Mouse (Mus musculus): Measurements from ENCODE around the gene Zfr. TPM values are rescaled to one million over a fixed set of nuclear protein-coding genes. Genes with fewer than 3 reads are reported as not detected.
A peak's percentile ranks its signal among the peaks of the same experiment; 100 is the strongest.
"Not testable (repeated sequence)": the region's sequence is repeated elsewhere in the genome, so short reads cannot be mapped to it uniquely, and the experiment has no call there.

Gene Zfr
- polyA plus RNA-seq, 1 experiment from 2014 or later = 122 TPM

DNA sequence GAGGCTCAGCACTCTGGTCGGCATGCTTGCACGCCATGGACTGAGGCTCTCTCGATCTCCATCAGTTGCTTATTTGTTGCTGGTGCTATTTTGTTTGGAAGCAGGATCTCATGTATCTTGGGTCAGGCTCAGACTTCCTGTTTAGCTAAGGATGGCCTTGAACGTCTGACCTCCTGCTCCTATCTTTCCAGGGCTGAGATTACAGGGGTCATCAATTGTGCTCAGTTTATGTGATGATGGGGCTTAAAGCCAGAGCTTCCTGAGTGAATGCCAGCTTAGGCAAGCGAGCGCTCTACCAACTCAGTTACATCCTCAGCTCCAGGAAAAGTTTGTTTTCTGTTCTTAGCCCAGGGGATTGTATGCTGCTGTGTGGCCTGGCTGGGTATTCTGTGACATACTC is 3.1 kb upstream of the Zfr start:
- 45% methylated on average over 6 of the region's 6 CpGs for WGBS
- Histone ChIP-seq H3K9me3 (no peaks in the 10 kb centered on the region), H3K27me3 (ENCODE audit: insufficient read depth, poor library complexity, severe bottlenecking) (no peaks in the 10 kb centered on the region), H3K27ac (no peak overlapping the region), H3K36me3 (no peaks in the 10 kb centered on the region), H3K4me1 (peaks cover 36% of the 10 kb centered on the region), H3K4me3 (no peak overlapping the region)
- DNase-seq (ENCODE audit: low spot score) = no peak

DNA sequence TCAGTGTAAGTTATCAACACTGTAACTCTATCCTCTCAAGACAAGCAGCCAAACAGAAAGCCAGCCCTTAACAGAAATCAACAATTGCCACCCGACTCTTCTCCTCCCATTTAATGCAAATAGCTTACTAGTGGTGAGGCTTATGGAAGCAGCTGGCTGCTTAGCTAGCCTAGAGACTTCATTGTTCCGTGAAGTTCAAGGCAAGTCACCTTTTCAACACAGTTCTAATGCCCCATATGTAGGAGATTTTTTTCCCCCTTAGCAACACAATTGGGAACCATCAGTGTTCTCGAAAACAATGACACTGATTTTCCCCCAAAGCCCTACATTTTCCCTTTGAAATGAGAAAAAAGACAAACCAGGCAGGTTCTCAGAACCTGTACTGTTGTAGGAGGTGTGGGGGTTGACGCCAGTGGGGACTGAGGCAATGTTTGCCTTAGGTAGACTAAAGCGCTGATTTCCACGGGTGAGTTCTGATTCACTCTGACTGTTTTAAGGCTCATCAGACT is 1.9 kb upstream of the Zfr start:
- no peak for DNase-seq (ENCODE audit: low spot score)
- H3K4me1 ChIP-seq = peaks cover 32% of the 10 kb centered on the region
- no peaks in the 10 kb centered on the region for H3K36me3 ChIP-seq
- H3K27ac ChIP-seq = 0 out of 2 replicates have a peak overlapping the region, but pooled peaks have one; percentile 100
- no peaks in the 10 kb centered on the region for H3K9me3 ChIP-seq
- 23% methylated on average over 6 of the region's 6 CpGs for WGBS
- H3K4me3 ChIP-seq = no peak overlapping the region
- no peaks in the 10 kb centered on the region for H3K27me3 ChIP-seq (ENCODE audit: insufficient read depth, poor library complexity, severe bottlenecking)

GRCm38 (mm10) chr15:12118093-12118431 is 431 bp downstream of the Zfr start:
- H3K4me1 ChIP-seq = peaks cover 24% of the 10 kb centered on the region
- DNase-seq (ENCODE audit: low spot score) = peak; percentile 84

GRCm38 (mm10) chr15:12118432-12119128 is 949 bp downstream of the Zfr start:
- H3K27me3 ChIP-seq (ENCODE audit: insufficient read depth, poor library complexity, severe bottlenecking) = no peaks in the 10 kb centered on the region
- H3K4me1 ChIP-seq = peaks cover 24% of the 10 kb centered on the region
- no peaks in the 10 kb centered on the region for H3K9me3 ChIP-seq
- peak overlapping the region; percentile 99 for H3K4me3 ChIP-seq
- under 1% methylated on average over 51 of the region's 61 CpGs for WGBS
- H3K36me3 ChIP-seq = peaks cover 7% of the 10 kb centered on the region
- DNase-seq (ENCODE audit: low spot score) = peak; percentile 85
- peak overlapping the region; percentile 100 for H3K27ac ChIP-seq

More at GRCm38 (mm10) chr15:12118093-12118431, 431 bp downstream of the Zfr start:
- WGBS = under 1% methylated on average over 33 of the region's 43 CpGs
- H3K27ac ChIP-seq = peak overlapping the region; percentile 100
- H3K9me3 ChIP-seq = no peaks in the 10 kb centered on the region
- peak overlapping the region; percentile 99 for H3K4me3 ChIP-seq
- H3K36me3 ChIP-seq = peaks cover 7% of the 10 kb centered on the region
- H3K27me3 ChIP-seq (ENCODE audit: insufficient read depth, poor library complexity, severe bottlenecking) = no peaks in the 10 kb centered on the region

- WGBS = 10% methylated on average over 7 of the region's 7 CpGs
- Histone ChIP-seq H3K27me3 (ENCODE audit: insufficient read depth, poor library complexity, severe bottlenecking) (no peaks in the 10 kb centered on the region), H3K4me1 (peaks cover 21% of the 10 kb centered on the region), H3K27ac (peak overlapping the region; percentile 100), H3K36me3 (peaks cover 7% of the 10 kb centered on the region), H3K9me3 (no peaks in the 10 kb centered on the region), H3K4me3 (peak overlapping the region; percentile 99)
- DNase-seq (ENCODE audit: low spot score) = no peak
These were observed 1.5 kb downstream of the Zfr start for GRCm38 (mm10) chr15:12119129-12119466.

- Histone ChIP-seq H3K27ac (no peak overlapping the region), H3K27me3 (ENCODE audit: insufficient read depth, poor library complexity, severe bottlenecking) (no peaks in the 10 kb centered on the region), H3K36me3 (peaks cover 32% of the 10 kb centered on the region), H3K4me1 (no peaks in the 10 kb centered on the region), H3K4me3 (no peak overlapping the region), H3K9me3 (no peaks in the 10 kb centered on the region)
- no peak for DNase-seq (ENCODE audit: low spot score)
- whole genome bisulfite sequencing = 85% methylated on average over 1 of the region's 1 CpGs
These were observed 7.3 kb downstream of the Zfr start for GRCm38 (mm10) chr15:12124913-12125312.

- H3K36me3 ChIP-seq = peaks cover 19% of the 10 kb centered on the region; the same call in 1 of the 2 replicates
- H3K4me1 ChIP-seq = peaks cover 14% of the 10 kb centered on the region
- H3K27me3 ChIP-seq (ENCODE audit: insufficient read depth, poor library complexity, severe bottlenecking); DNase-seq (ENCODE audit: low spot score); H3K27ac ChIP-seq; H3K4me3 ChIP-seq; H3K9me3 ChIP-seq: not testable (repeated sequence)
- WGBS = 83% methylated on average over 3 of the region's 3 CpGs
These were observed 13.2 kb downstream of the Zfr start for GRCm38 (mm10) chr15:12130871-12131270.

DNA sequence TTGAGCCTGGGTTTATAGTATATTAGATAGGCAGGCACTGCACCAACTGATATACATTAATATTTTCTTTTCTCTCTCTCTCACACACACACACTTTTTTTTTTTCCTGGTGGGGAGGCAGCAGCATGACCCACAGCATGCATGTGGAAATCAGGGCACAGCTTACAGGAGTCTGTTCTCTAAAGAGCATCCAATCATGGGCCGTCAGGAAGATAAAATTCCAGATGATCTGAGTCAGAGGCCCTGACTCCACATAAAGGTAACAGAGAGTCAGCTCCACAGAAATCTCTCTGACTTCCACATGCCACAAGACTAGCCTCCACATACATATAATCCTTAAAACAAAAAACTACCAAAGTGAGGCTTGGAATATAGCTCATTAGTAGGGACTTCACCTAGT is 16.9 kb downstream of the Zfr start:
- no peak overlapping the region for H3K27ac ChIP-seq
- H3K4me1 ChIP-seq = peaks cover 14% of the 10 kb centered on the region
- DNase-seq (ENCODE audit: low spot score) = no peak
- H3K4me3 ChIP-seq = no peak overlapping the region
- no peaks in the 10 kb centered on the region for H3K27me3 ChIP-seq (ENCODE audit: insufficient read depth, poor library complexity, severe bottlenecking)
- H3K9me3 ChIP-seq = no peaks in the 10 kb centered on the region
- 14% methylated on average over 1 of the region's 1 CpGs for WGBS
- peaks cover 29% of the 10 kb centered on the region for H3K36me3 ChIP-seq

DNA sequence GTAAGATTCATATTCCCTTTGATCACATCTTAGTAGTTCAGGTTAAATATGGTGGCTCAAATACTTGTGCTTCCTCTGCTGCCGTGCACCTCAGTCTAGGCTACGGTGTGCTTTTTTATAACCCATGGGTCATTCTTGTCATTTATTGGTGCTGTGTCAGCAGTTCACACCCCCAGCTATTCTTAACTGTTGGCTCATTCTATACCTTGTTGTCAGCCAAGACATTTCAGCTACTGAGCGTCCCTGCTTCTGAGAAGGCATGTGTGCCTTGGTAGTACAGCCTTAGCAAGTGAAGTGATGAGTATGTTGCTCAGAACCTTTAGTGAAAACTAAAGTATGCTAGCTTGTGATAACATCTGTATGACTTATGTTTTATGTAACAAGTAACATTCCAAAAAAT is 17.7 kb downstream of the Zfr start:
- H3K4me1 ChIP-seq = peaks cover 14% of the 10 kb centered on the region
- no peak for DNase-seq (ENCODE audit: low spot score)
- no peaks in the 10 kb centered on the region for H3K9me3 ChIP-seq
- no peaks in the 10 kb centered on the region for H3K27me3 ChIP-seq (ENCODE audit: insufficient read depth, poor library complexity, severe bottlenecking)
- no peak overlapping the region for H3K27ac ChIP-seq
- WGBS = 43% methylated on average over 3 of the region's 3 CpGs
- no peak overlapping the region for H3K4me3 ChIP-seq
- peaks cover 33% of the 10 kb centered on the region for H3K36me3 ChIP-seq

DNA sequence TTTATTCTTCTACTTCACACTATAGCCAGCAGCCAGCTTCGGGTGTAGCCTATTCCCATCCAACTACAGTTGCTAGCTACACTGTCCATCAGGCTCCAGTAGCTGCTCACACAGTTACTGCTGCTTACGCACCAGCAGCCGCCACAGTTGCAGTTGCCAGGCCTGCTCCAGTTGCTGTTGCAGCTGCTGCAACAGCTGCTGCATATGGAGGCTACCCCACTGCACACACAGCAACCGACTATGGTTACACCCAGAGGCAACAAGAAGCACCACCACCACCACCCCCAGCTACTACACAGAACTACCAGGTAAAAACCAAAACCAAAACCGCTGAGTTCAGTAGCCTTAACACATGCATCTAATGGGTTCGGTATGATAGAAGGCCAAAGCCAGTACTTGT is 18.7 kb downstream of the Zfr start:
- no peak for DNase-seq (ENCODE audit: low spot score)
- Histone ChIP-seq H3K9me3 (no peaks in the 10 kb centered on the region), H3K4me1 (peaks cover 14% of the 10 kb centered on the region), H3K27ac (no peak overlapping the region), H3K4me3 (no peak overlapping the region), H3K27me3 (ENCODE audit: insufficient read depth, poor library complexity, severe bottlenecking) (no peaks in the 10 kb centered on the region), H3K36me3 (peaks cover 42% of the 10 kb centered on the region)
- 88% methylated on average over 6 of the region's 6 CpGs for WGBS

- Histone ChIP-seq H3K4me3 (no peak overlapping the region), H3K27ac (no peak overlapping the region), H3K4me1 (no peaks in the 10 kb centered on the region), H3K27me3 (ENCODE audit: insufficient read depth, poor library complexity, severe bottlenecking) (no peaks in the 10 kb centered on the region), H3K36me3 (peaks cover 47% of the 10 kb centered on the region), H3K9me3 (no peaks in the 10 kb centered on the region)
- no peak for DNase-seq (ENCODE audit: low spot score)
- WGBS = 78% methylated on average over 8 of the region's 8 CpGs
These were observed 23.5 kb downstream of the Zfr start for GRCm38 (mm10) chr15:12140985-12141729.

DNA sequence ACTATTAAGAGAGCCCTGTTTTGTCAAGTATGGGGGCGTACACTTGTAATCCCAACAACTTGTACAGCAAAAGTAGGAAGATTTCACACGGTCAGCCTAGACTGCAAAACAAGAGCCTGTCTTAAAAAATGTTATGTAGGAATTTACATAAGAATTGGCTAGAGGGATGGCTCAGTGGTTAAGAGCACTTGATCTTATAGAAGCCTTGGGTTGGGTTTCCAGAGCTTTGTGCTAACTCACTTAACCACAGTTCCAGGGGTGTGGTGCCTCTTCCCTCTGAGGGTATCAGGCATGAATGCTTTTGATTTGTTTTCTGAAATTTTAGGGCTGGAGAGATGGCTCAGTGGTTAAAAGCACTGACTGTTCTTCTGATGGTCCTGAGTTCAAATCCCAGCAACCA is 29.8 kb downstream of the Zfr start:
- WGBS = 95% methylated on average over 2 of the region's 2 CpGs
- Histone ChIP-seq H3K36me3 (peaks cover 67% of the 10 kb centered on the region), H3K27ac (no peak overlapping the region), H3K4me3 (no peak overlapping the region), H3K27me3 (ENCODE audit: insufficient read depth, poor library complexity, severe bottlenecking) (no peaks in the 10 kb centered on the region), H3K4me1 (no peaks in the 10 kb centered on the region), H3K9me3 (no peaks in the 10 kb centered on the region)
- DNase-seq (ENCODE audit: low spot score) = no peak

GRCm38 (mm10) chr15:12149501-12149900 is 31.9 kb downstream of the Zfr start:
- H3K27me3 ChIP-seq (ENCODE audit: insufficient read depth, poor library complexity, severe bottlenecking) = no peaks in the 10 kb centered on the region
- H3K27ac ChIP-seq = no peak overlapping the region
- H3K4me1 ChIP-seq = no peaks in the 10 kb centered on the region
- peaks cover 82% of the 10 kb centered on the region for H3K36me3 ChIP-seq
- H3K4me3 ChIP-seq = no peak overlapping the region
- H3K9me3 ChIP-seq = no peaks in the 10 kb centered on the region
- WGBS = 91% methylated on average over 6 of the region's 6 CpGs
- DNase-seq (ENCODE audit: low spot score) = no peak
